ENCODE assay signal across 12 mouse cellular contexts in genomic region chr17:8342706-8343105, GRCm38 (mm10). TPM values are rescaled to one million over a fixed set of nuclear protein-coding genes. Genes with fewer than 3 reads are reported as not detected.
DNase-seq lines count a peak whose midpoint lies in the region; ATAC-seq and TF ChIP-seq lines count a peak whose summit lies in the region.
"Had no signal": no experiment of that assay in that cellular context is flagged by ENCODE, and none has a peak within 500 bp of the region (broad histone marks: within the 10 kb centered on the region; RNA-seq: fewer than 3 reads in every experiment).

No protein-coding gene starts in this region.

- ATAC-seq in lung, postnatal 0 days: no peak
- ATAC-seq in forebrain, embryonic 14.5 days: no peak
- no peak for ATAC-seq in midbrain, embryonic 15.5 days (replicated peaks)

- no peak overlapping the region for H3K9ac ChIP-seq in lung, postnatal 0 days (replicated peaks; ENCODE audit: low read depth)
- H3K9ac ChIP-seq in forebrain, embryonic 14.5 days (ENCODE audit: low read length): no peak overlapping the region
- peak overlapping the region; percentile 8; the same call in 1 of the 2 replicates for H3K9ac ChIP-seq in midbrain, embryonic 15.5 days
- H3K9ac ChIP-seq: liver, embryonic 15.5 days had no signal

- TF ChIP-seq CTCF in lung, postnatal 0 days (IDR thresholded peaks at IDR 0.05): no peak

- no peak for DNase-seq in lung, postnatal 0 days (ENCODE audit: low spot score)
- no peak for DNase-seq in lung, postnatal 10 days
- DNase-seq in forebrain, embryonic 14.5 days (ENCODE audit: low spot score): no peak
- peak; percentile 50 for DNase-seq in thymus, postnatal 4 days
- DNase-seq in adrenal gland, adult (ENCODE audit: inconsistent age in 2 of 2, low spot score in 1 of 2): no peak
- DNase-seq in urinary bladder, adult 2 months (ENCODE audit: low spot score): no peak
- DNase-seq: gastrocnemius, postnatal 10 days; spleen, adult 18-20 months had no signal

- TF ChIP-seq EP300 in lung, postnatal 0 days (IDR thresholded peaks at IDR 0.05): no peak

- 27% methylated on average over 5 of the region's 5 CpGs for WGBS in lung, postnatal 0 days
- 42% methylated on average over 5 of the region's 5 CpGs for WGBS in forebrain, embryonic 14.5 days
- 34% methylated on average over 5 of the region's 5 CpGs for WGBS in midbrain, embryonic 15.5 days

- no peak overlapping the region for H3K4me3 ChIP-seq in lung, postnatal 0 days (ENCODE audit: low read depth, low read length)
- no peak overlapping the region for H3K4me3 ChIP-seq in forebrain, embryonic 14.5 days (ENCODE audit: low read depth, low read length)
- peak overlapping the region; percentile 82 for H3K4me3 ChIP-seq in midbrain, embryonic 15.5 days
- H3K4me3 ChIP-seq: liver, embryonic 15.5 days; midbrain, embryonic 12.5 days had no signal

- H3K9me3 ChIP-seq in lung, postnatal 0 days (ENCODE audit: low read length): no peaks in the 10 kb centered on the region
- H3K9me3 ChIP-seq in forebrain, embryonic 14.5 days (replicated peaks; ENCODE audit: control insufficient read depth, low read length): no peaks in the 10 kb centered on the region
- H3K9me3 ChIP-seq in midbrain, embryonic 15.5 days: no peaks in the 10 kb centered on the region
- H3K9me3 ChIP-seq: liver, embryonic 15.5 days; midbrain, embryonic 12.5 days had no signal

- H3K27ac ChIP-seq in lung, postnatal 0 days (ENCODE audit: low read length): no peak overlapping the region
- H3K27ac ChIP-seq in forebrain, embryonic 14.5 days (ENCODE audit: low read depth, low read length): no peak overlapping the region
- no peak overlapping the region; the same call in 1 of the 2 replicates for H3K27ac ChIP-seq in midbrain, embryonic 15.5 days
- H3K27ac ChIP-seq: kidney, postnatal 0 days; liver, embryonic 15.5 days; midbrain, embryonic 12.5 days had no signal

- no peaks in the 10 kb centered on the region for H3K36me3 ChIP-seq in lung, postnatal 0 days (ENCODE audit: insufficient read depth, low read length)
- H3K36me3 ChIP-seq in forebrain, embryonic 14.5 days (ENCODE audit: control insufficient read depth, insufficient read depth, low read length): no peaks in the 10 kb centered on the region
- no peaks in the 10 kb centered on the region for H3K36me3 ChIP-seq in midbrain, embryonic 15.5 days (replicated peaks)
- H3K36me3 ChIP-seq: liver, embryonic 15.5 days; midbrain, embryonic 12.5 days had no signal

- peaks cover 14% of the 10 kb centered on the region; the same call in 1 of the 2 replicates for H3K4me1 ChIP-seq in lung, postnatal 0 days (ENCODE audit: insufficient read depth, low read depth, low read length)
- H3K4me1 ChIP-seq in forebrain, embryonic 14.5 days (ENCODE audit: control insufficient read depth, insufficient read depth, low read length): peaks cover 14% of the 10 kb centered on the region
- H3K4me1 ChIP-seq in midbrain, embryonic 15.5 days: peaks cover 43% of the 10 kb centered on the region

- H3K4me2 ChIP-seq in lung, postnatal 0 days (replicated peaks; ENCODE audit: low read depth, low read length): peak overlapping the region; percentile 27
- peak overlapping the region; percentile 97 for H3K4me2 ChIP-seq in forebrain, embryonic 14.5 days (ENCODE audit: low read length)
- H3K4me2 ChIP-seq in midbrain, embryonic 15.5 days: peak overlapping the region; percentile 92
- H3K4me2 ChIP-seq: liver, embryonic 15.5 days had no signal

- peaks cover 15% of the 10 kb centered on the region for H3K27me3 ChIP-seq in lung, postnatal 0 days (replicated peaks; ENCODE audit: insufficient read depth, low read length)
- peaks cover 5% of the 10 kb centered on the region; the same call in 1 of the 2 replicates for H3K27me3 ChIP-seq in forebrain, embryonic 14.5 days (replicated peaks; ENCODE audit: control insufficient read depth, insufficient read depth, low read length)
- no peaks in the 10 kb centered on the region for H3K27me3 ChIP-seq in midbrain, embryonic 15.5 days (replicated peaks)

RNA-seq across cellular contexts. Expression of gene Prr18, which starts 5.4 kb away (rescaled TPM):
- 7.6 and 7.7 TPM in 2 replicates for polyA plus RNA-seq in lung, postnatal 0 days (2015; fragmentation: Nextera tagmentation; extraction: Ambion mirVana)
- polyA plus RNA-seq in forebrain, embryonic 14.5 days (2014; fragmentation: Nextera tagmentation; extraction: Ambion mirVana): 9.7 and 10.8 TPM in 2 replicates
- 19.1 and 19.9 TPM in 2 replicates for polyA plus RNA-seq in midbrain, embryonic 15.5 days (2015; fragmentation: Nextera tagmentation; extraction: Ambion mirVana)
- 0.12 and 0.18 TPM in 2 replicates for polyA plus RNA-seq in urinary bladder, adult 2 months (2012; rRNA removed)

RNA-seq across cellular contexts. Expression of gene T2, which starts 13.1 kb away (rescaled TPM):
- polyA plus RNA-seq in lung, postnatal 0 days (2015; fragmentation: Nextera tagmentation; extraction: Ambion mirVana): 0.93 and 1.3 TPM in 2 replicates
- polyA plus RNA-seq in forebrain, embryonic 14.5 days (2014; fragmentation: Nextera tagmentation; extraction: Ambion mirVana): 0.35 and 0.51 TPM in 2 replicates
- polyA plus RNA-seq in midbrain, embryonic 15.5 days (2015; fragmentation: Nextera tagmentation; extraction: Ambion mirVana): 0.64 and 0.97 TPM in 2 replicates
- 0.14 and 0.25 TPM in 2 replicates for polyA plus RNA-seq in urinary bladder, adult 2 months (2012; rRNA removed)
- polyA plus RNA-seq: liver, embryonic 15.5 days had no signal

RNA-seq across cellular contexts. Expression of gene Sft2d1, which starts 31.8 kb away (rescaled TPM):
- 113 and 115 TPM in 2 replicates for polyA plus RNA-seq in lung, postnatal 0 days (2015; fragmentation: Nextera tagmentation; extraction: Ambion mirVana)
- 155 and 159 TPM in 2 replicates for polyA plus RNA-seq in forebrain, embryonic 14.5 days (2014; fragmentation: Nextera tagmentation; extraction: Ambion mirVana)
- polyA plus RNA-seq in midbrain, embryonic 15.5 days (2015; fragmentation: Nextera tagmentation; extraction: Ambion mirVana): 191 and 200 TPM in 2 replicates
- polyA plus RNA-seq in urinary bladder, adult 2 months (2012; rRNA removed): 88.8 and 142 TPM in 2 replicates

Comparison
In these comparisons a context has a peak if more than half of its experiments do, and no peak if none do; other contexts are left out.
1. H3K4me2 ChIP-seq: peak in every context shown above with its lines; median percentile 97 in forebrain, embryonic 14.5 days; 92 in midbrain, embryonic 15.5 days; 27 in lung, postnatal 0 days.